Mouse (Mus musculus) G1E (cell line): ENCODE results near the gene Tbr1. TPM values are rescaled to one million over a fixed set of nuclear protein-coding genes. Genes with fewer than 3 reads are reported as not detected.

Experiments used
- ATAC-seq: 2 replicates; pipeline ENCODE4 v1.8.0; 2016; ENCODE audit warnings: mild to moderate bottlenecking; ENCODE audit not compliant: insufficient number of reproducible peaks, poor library complexity, low FRiP score, severe bottlenecking; ENCODE audit errors: extremely low read depth
- DNase-seq: peaks from one replicate; pipeline ENCODE4 v3.0.0; 2012; ENCODE audit warnings: low spot score
- H3K27me3 ChIP-seq: 2 replicates; pipeline ENCODE4 v1.6.1; 2012; ENCODE audit warnings: mild to moderate bottlenecking, low read length, inconsistent platforms; ENCODE audit not compliant: insufficient read depth
- H3K36me3 ChIP-seq: replicated peaks from 2 replicates; pipeline ENCODE3; 2012; ENCODE audit warnings: mild to moderate bottlenecking, inconsistent platforms
- H3K4me1 ChIP-seq: 2 replicates; pipeline ENCODE4 v1.6.1; 2012; ENCODE audit warnings: low read depth, low read length, inconsistent platforms, mixed read lengths; ENCODE audit not compliant: insufficient read depth
- H3K4me3 ChIP-seq: 2 replicates; pipeline ENCODE4 v1.5.1; 2012; ENCODE audit warnings: low read depth, mild to moderate bottlenecking, inconsistent platforms, low read length, moderate library complexity, mixed read lengths
- H3K9me3 ChIP-seq: replicated peaks from 2 replicates; pipeline ENCODE4 v1.6.1; 2012; ENCODE audit warnings: inconsistent platforms
- CTCF ChIP-seq: IDR thresholded peaks from 2 replicates; pipeline ENCODE4 v1.5.1; 2012; ENCODE audit warnings: low read depth, low read length, inconsistent platforms, mixed read lengths
- GATA1 ChIP-seq: IDR thresholded peaks from 2 replicates; pipeline ENCODE4 v1.6.1; 2012; ENCODE audit warnings: borderline replicate concordance, low read length, inconsistent platforms, mixed read lengths
- GATA2 ChIP-seq: IDR thresholded peaks from 2 replicates; pipeline ENCODE4 v1.6.1; 2012; ENCODE audit warnings: low read depth, low read length, inconsistent platforms, borderline replicate concordance
- POLR2AphosphoS5 ChIP-seq: IDR thresholded peaks from 2 replicates; pipeline ENCODE4 v1.6.1; 2012; ENCODE audit warnings: low read depth, low read length, inconsistent platforms; ENCODE audit not compliant: insufficient replicate concordance
- TAL1 ChIP-seq: conservative IDR thresholded peaks from 2 replicates; pipeline ENCODE4 v1.6.1; 2012; ENCODE audit warnings: low read depth, low read length, inconsistent platforms, mixed read lengths
- polyA plus RNA-seq: library from polyadenylated mRNA; stranded (reverse); fragments of >175 nt; gene quantifications from 2 replicates; pipeline ENCODE4 v1.2.3, GENCODE M21; 2012
- total RNA-seq, 2 experiments: library from RNA; stranded (forward) in 1 of 2; stranded (reverse) in 1 of 2; fragments of 200-1000 nt in 1 of 2; fragments of >200 nt in 1 of 2; fragmentation: Nextera tagmentation in 1 of 2; gene quantifications; 2 replicates each; pipeline ENCODE4 v1.2.3; 2014 to 2017

Tbr1 gene
- total RNA-seq (2014; fragmentation: Nextera tagmentation) (1.4 TPM in 1 of 2 replicates, not detected in the other), total RNA-seq (2017) (0.44 and 0.52 TPM in 2 replicates), polyA plus RNA-seq (0.08 and 0.11 TPM in 2 replicates)

DNA sequence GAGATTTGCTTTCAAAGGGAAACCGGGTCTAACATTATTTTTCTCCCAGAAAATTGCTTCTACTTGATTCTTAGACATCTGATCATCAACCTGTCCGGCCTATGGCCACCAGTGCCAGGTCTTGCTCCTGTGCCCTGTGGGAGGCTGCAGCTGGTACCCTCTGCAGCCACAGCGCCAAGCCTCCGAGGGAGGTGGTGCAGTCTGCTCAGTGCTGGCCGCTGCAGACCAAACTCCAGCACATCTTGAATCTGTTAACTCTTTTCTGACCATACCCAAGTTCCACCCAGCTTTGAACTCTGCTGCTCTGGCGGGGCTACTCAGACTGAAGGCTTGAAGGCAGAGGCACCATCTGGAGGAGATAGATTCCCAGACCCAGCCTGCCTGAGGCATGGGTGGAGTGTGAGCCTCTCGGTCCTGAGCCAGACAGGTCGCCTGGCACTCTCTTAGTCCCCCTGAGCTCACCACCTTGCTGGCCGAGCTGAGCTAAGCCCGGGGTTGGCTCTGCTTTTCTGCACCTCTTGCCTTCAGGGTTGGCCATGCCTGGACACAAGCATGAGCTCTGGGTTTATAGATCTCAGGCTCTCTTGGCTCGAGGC lies at the start of gene Tbr1:
Gene Tbr1, plus strand, starts transcription at position 275 of the 596 bp plus-strand sequence.
- ATAC-seq (no peak), DNase-seq (no peak)
- no peak within 1 kb of the TSS for H3K4me3 ChIP-seq
- no peaks in the 10 kb centered on the region for H3K4me1 ChIP-seq
- TF ChIP-seq POLR2AphosphoS5 = no peak
- H3K36me3 ChIP-seq = peaks cover 41% of the 10 kb centered on the region
- peaks cover 8% of the 10 kb centered on the region for H3K27me3 ChIP-seq
- H3K9me3 ChIP-seq = peaks cover 9% of the 10 kb centered on the region

- H3K27me3 ChIP-seq = no peaks in the 10 kb centered on the region
- no peak for ATAC-seq
- no peaks in the 10 kb centered on the region for H3K9me3 ChIP-seq
These were observed 47.7 kb upstream of the Tbr1 start for GRCm38 (mm10) chr2:61754989-61755388.

GRCm38 (mm10) chr2:61759234-61759855 lies 43.4 kb upstream of the Tbr1 start:
- DNase-seq (no peak), ATAC-seq (no peak)
- no peaks in the 10 kb centered on the region for H3K27me3 ChIP-seq
- no peaks in the 10 kb centered on the region for H3K9me3 ChIP-seq
- H3K4me3 ChIP-seq = no peak overlapping the region
- peaks cover 38% of the 10 kb centered on the region for H3K36me3 ChIP-seq
- no peak for TF ChIP-seq CTCF
- no peak for TF ChIP-seq GATA1
- TF ChIP-seq TAL1 = no peak
- TF ChIP-seq GATA2 = no peak
- no peak for TF ChIP-seq POLR2AphosphoS5
- peaks cover 15% of the 10 kb centered on the region for H3K4me1 ChIP-seq

More at GRCm38 (mm10) chr2:61754989-61755388, 47.7 kb upstream of the Tbr1 start:
- Histone ChIP-seq H3K4me1 (peaks cover 13% of the 10 kb centered on the region), H3K36me3 (peaks cover 24% of the 10 kb centered on the region), H3K4me3 (no peak overlapping the region)
- TF ChIP-seq CTCF (no peak), GATA1 (no peak), POLR2AphosphoS5 (no peak), GATA2 (no peak), TAL1 (no peak)
- DNase-seq = no peak

DNA sequence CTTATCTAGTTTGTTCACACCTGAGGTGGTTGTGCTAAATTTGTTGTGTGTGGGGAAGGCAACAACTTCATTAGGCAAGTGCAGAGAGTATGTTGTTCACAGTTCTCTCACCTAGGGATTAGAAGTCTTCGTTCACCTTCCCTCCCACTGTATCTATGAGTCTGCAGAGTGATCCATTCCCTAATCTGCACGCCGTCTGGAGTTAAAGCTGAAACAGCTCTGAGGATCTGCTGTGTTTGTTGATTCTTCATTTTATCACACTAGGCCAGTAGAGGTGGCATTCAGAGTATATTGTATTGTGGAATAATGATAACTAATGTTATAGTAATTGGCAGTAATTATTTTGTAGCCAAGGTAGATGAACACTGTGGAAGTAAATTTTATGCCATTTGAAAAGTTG lies 42.7 kb upstream of the Tbr1 start:
- TF ChIP-seq CTCF (no peak), POLR2AphosphoS5 (no peak), TAL1 (no peak)
- no peak overlapping the region for H3K4me3 ChIP-seq
- H3K9me3 ChIP-seq = no peaks in the 10 kb centered on the region
- peaks cover 44% of the 10 kb centered on the region for H3K36me3 ChIP-seq
- no peaks in the 10 kb centered on the region for H3K27me3 ChIP-seq
- H3K4me1 ChIP-seq = peaks cover 15% of the 10 kb centered on the region
- ATAC-seq (no peak), DNase-seq (no peak)

- H3K4me1 ChIP-seq = peaks cover 6% of the 10 kb centered on the region
- H3K36me3 ChIP-seq = peaks cover 41% of the 10 kb centered on the region
- DNase-seq (no peak), ATAC-seq (no peak)
- no peak overlapping the region for H3K4me3 ChIP-seq
- no peaks in the 10 kb centered on the region for H3K27me3 ChIP-seq
- H3K9me3 ChIP-seq = no peaks in the 10 kb centered on the region
- no peak for TF ChIP-seq GATA2
- TF ChIP-seq GATA1 = no peak
- no peak for TF ChIP-seq CTCF
- TF ChIP-seq POLR2AphosphoS5 = no peak
- TF ChIP-seq TAL1 = no peak
These were observed 38.1 kb upstream of the Tbr1 start for GRCm38 (mm10) chr2:61764470-61765105.

DNA sequence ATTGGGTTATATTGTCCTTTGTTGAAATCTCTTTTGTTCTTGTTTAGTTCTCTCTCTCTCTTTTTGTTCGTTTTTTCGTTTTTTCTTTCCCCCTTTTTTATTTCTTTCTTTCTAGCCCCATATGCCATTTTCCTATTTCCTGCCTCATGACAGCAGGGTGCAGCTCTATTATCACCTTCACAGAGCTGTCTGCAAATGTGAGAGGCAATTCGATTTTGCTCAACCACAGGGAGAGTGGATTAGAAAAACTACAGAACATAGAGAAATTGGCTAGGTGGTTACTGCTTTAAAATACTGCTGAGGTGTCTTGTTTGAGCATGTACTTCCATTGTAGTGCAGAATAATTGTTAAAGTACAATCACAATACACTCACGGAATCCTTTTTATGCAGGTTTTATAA lies 37.2 kb upstream of the Tbr1 start:
- H3K4me1 ChIP-seq = no peaks in the 10 kb centered on the region
- H3K36me3 ChIP-seq = peaks cover 34% of the 10 kb centered on the region
- no peaks in the 10 kb centered on the region for H3K27me3 ChIP-seq
- DNase-seq (no peak), ATAC-seq (no peak)
- TF ChIP-seq GATA1 (no peak), CTCF (no peak), TAL1 (no peak), POLR2AphosphoS5 (no peak), GATA2 (no peak)
- no peak overlapping the region for H3K4me3 ChIP-seq
- no peaks in the 10 kb centered on the region for H3K9me3 ChIP-seq
